Mouse (Mus musculus): Measurements from ENCODE around the gene Tacc3. TPM values are rescaled to one million over a fixed set of nuclear protein-coding genes. Genes with fewer than 3 reads are reported as not detected.

The Tacc3 gene
- 122 and 125 TPM in 2 replicates for polyA plus RNA-seq (2015; fragmentation: Nextera tagmentation; extraction: Ambion mirVana)

DNA sequence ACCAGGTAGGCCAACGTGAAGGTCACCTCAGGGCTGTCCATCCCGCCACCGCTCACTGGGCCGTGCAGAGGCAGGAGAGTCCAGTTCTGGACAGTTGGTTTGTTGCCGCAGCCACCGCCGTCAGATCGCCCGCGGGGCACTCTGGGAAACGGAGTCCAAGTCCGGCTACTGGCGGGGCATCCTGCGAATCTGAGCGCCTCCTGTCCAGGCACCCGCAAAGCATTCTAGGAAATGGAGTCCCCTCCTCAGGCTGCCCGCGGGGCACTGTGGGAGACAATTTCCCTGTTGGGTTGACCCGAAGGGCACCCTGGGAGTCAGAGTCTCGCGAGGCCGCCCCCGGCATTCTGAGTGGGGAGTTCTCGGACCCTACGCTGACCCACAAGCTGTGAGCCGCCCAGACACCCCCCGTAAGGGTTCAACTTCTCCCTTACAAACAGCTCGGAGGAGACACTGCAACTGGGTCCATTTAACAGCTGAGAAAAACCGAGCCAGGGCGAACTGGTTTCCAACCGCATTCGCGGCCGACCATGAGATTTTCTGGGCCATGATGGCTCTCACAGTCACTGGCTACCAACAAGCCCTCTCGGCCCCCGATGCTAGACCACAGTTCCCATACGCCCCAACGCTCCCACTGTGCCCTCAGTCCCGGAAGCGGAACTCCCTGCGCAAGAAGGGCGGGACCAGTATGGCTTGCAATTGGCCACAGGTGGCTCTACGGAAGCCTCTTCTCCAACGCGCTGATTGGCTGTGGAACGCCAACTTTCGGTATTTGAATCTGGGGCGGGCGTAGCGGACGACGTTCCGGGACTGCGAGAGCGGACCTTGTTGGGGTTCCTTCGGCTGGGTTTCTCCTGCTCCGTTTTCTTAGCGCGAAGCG is at the start of gene Tacc3, which contains the start of gene Tmem129:
TSS of gene Tacc3 (plus strand) at position 342 of the 877 bp plus-strand sequence.
TSS of gene Tmem129 (minus strand) at position 630 of the 877 bp plus-strand sequence.
- under 1% methylated on average over 60 of the region's 60 CpGs for WGBS

DNA sequence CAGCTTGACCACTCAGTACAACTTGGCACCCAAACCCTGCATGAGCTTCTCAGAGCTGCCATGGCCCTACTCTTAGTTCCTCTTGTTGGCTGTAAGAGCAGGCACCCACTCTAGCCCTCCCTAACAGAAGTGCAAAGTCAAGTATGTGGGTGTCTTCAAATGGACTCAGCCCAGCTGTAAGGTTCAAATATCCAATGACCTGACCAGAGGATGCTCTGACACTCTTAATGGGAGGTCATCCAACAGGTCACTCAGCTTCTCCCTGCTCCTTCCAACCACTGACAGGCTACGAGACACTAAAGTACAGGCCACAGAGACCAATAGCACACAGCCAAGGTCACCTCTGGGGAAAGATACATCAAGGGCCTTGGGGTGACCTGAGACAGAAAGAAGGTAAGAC is 48.7 kb upstream of the Tacc3 start:
- no peaks in the 10 kb centered on the region for H3K9me3 ChIP-seq
- no peak overlapping the region for H3K4me3 ChIP-seq
- no peak overlapping the region for H3K4me2 ChIP-seq
- H3K36me3 ChIP-seq = peaks cover 88% of the 10 kb centered on the region
- no peak overlapping the region for H3K9ac ChIP-seq
- no peak for ATAC-seq (ENCODE audit: extremely low read depth, insufficient number of reproducible peaks, low FRiP score, low TSS enrichment)
- 0 out of 2 replicates have a peak, but pooled peaks cover 5% of the 10 kb centered on the region for H3K4me1 ChIP-seq
- H3K27me3 ChIP-seq (replicated peaks) = no peaks in the 10 kb centered on the region
- 88% methylated on average over 1 of the region's 1 CpGs for WGBS
- no peak overlapping the region for H3K27ac ChIP-seq (replicated peaks)

More for the DNA sequence above, at the start of gene Tacc3, which contains the start of gene Tmem129:
- Histone ChIP-seq H3K4me1 (peaks cover 51% of the 10 kb centered on the region), H3K9ac (peak within 1 kb of the TSS; percentile 90), H3K9me3 (no peaks in the 10 kb centered on the region), H3K4me3 (peak within 1 kb of the TSS; percentile 75), H3K36me3 (peaks cover 54% of the 10 kb centered on the region), H3K27ac (replicated peaks) (peak within 1 kb of the TSS; percentile 97), H3K4me2 (peak within 1 kb of the TSS; percentile 98), H3K27me3 (replicated peaks) (no peaks in the 10 kb centered on the region)
- peak; percentile 92 for ATAC-seq (ENCODE audit: extremely low read depth, insufficient number of reproducible peaks, low FRiP score, low TSS enrichment)

DNA sequence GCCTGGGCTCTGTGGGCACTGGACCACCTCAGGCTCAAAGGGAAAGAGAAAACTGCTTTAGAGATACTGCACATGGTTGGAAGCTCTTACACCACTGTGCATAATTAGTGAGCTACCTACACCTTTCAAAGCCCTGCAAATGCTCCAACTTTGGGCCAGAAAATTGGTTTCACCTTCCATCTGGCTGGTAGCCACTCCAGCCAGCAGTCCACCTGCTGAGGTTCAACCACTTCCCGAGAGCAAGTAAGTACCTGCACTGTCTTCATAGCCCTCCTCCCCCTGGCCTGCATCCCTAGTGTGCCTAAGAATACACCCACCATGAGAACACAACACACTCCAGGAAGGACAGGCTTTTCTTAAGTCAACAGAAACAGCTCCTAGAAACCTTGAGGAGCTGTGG is 46.1 kb upstream of the Tacc3 start:
- WGBS = 87% methylated on average over 1 of the region's 1 CpGs

DNA sequence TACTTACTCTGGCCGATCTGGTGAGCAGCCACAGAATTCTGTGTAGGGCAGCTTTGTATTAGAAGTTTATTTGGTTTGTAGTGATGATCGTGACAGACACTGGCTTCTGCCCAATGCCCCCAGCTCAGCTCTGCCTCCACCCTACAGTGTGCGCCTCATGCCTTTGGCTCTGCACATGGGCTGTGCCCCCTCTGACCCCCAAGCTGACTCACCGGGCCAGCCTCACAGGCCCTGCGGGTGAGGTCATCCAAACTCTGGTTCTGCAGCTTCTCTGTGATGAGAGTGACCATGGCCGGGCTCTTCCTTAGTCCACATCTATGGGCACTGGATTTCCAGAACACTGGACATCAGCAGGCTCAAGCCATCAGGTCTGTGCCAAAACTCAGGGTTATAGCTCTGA is 43.5 kb upstream of the Tacc3 start:
- Histone ChIP-seq H3K4me3 (no peak overlapping the region), H3K4me2 (no peak overlapping the region), H3K27me3 (replicated peaks) (no peaks in the 10 kb centered on the region), H3K9ac (no peak overlapping the region), H3K9me3 (no peaks in the 10 kb centered on the region), H3K36me3 (peaks cover 48% of the 10 kb centered on the region), H3K4me1 (no peaks in the 10 kb centered on the region), H3K27ac (replicated peaks) (no peak overlapping the region)
- ATAC-seq (ENCODE audit: extremely low read depth, insufficient number of reproducible peaks, low FRiP score, low TSS enrichment) = no peak
- 82% methylated on average over 6 of the region's 6 CpGs for WGBS

More for the DNA sequence above, 46.1 kb upstream of the Tacc3 start:
- no peak overlapping the region for H3K27ac ChIP-seq (replicated peaks)
- no peak overlapping the region for H3K4me2 ChIP-seq
- no peaks in the 10 kb centered on the region for H3K4me1 ChIP-seq
- no peak for ATAC-seq (ENCODE audit: extremely low read depth, insufficient number of reproducible peaks, low FRiP score, low TSS enrichment)
- H3K27me3 ChIP-seq (replicated peaks) = no peaks in the 10 kb centered on the region
- no peak overlapping the region for H3K9ac ChIP-seq
- no peaks in the 10 kb centered on the region for H3K9me3 ChIP-seq
- H3K36me3 ChIP-seq = peaks cover 73% of the 10 kb centered on the region
- H3K4me3 ChIP-seq = no peak overlapping the region

DNA sequence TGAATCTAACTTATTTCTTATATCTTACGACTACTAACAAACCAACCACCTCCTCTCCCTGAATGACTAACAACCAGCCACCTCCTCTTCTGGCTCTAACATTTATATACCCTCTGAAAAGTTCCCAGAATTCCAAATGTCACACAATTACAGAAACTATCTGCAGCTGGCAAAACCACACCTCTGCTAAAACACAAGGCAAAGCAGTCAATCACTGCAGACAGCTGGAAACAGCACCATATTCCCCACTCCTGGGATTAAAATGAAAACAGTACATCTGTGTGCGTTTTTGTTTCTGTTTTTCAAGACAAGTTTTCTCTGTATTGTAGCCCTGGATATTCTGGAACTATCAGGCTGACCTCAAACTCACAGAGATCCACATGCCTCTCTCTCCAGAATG is 35.3 kb upstream of the Tacc3 start:
- H3K9ac ChIP-seq = no peak overlapping the region
- no peak overlapping the region for H3K4me3 ChIP-seq
- H3K27ac ChIP-seq (replicated peaks) = no peak overlapping the region
- peaks cover 12% of the 10 kb centered on the region for H3K4me1 ChIP-seq
- WGBS = 87% methylated on average over 2 of the region's 2 CpGs
- H3K9me3 ChIP-seq = no peaks in the 10 kb centered on the region
- H3K4me2 ChIP-seq = no peak overlapping the region
- H3K27me3 ChIP-seq (replicated peaks) = no peaks in the 10 kb centered on the region
- ATAC-seq (ENCODE audit: extremely low read depth, insufficient number of reproducible peaks, low FRiP score, low TSS enrichment) = no peak
- H3K36me3 ChIP-seq = peaks cover 21% of the 10 kb centered on the region

DNA sequence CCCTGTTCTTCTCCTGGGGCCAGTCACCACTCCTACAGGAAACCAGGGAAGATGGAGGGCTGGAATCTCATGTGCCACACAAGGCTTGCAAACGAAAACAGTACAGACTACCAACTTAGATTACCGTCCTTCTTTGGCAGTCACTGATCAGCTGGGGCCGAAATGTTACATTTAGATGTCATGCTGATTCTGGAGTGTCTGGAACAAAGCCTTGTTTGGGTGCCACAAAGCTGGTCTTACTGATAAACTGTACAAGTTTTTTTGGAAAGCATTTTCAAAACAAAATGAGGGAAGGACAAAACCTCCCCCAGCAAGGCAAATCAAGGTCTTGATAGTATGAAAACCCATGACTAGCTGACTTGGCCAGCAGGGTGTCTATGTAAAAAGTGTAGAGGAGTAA is 34.2 kb upstream of the Tacc3 start:
- no peak for ATAC-seq (ENCODE audit: extremely low read depth, insufficient number of reproducible peaks, low FRiP score, low TSS enrichment)
- peaks cover 21% of the 10 kb centered on the region for H3K36me3 ChIP-seq
- no peaks in the 10 kb centered on the region for H3K27me3 ChIP-seq (replicated peaks)
- WGBS = 75% methylated on average over 3 of the region's 3 CpGs
- no peaks in the 10 kb centered on the region for H3K9me3 ChIP-seq
- H3K4me2 ChIP-seq = no peak overlapping the region
- H3K4me1 ChIP-seq = peaks cover 19% of the 10 kb centered on the region
- H3K9ac ChIP-seq = no peak overlapping the region
- H3K27ac ChIP-seq (replicated peaks) = no peak overlapping the region
- H3K4me3 ChIP-seq = no peak overlapping the region

DNA sequence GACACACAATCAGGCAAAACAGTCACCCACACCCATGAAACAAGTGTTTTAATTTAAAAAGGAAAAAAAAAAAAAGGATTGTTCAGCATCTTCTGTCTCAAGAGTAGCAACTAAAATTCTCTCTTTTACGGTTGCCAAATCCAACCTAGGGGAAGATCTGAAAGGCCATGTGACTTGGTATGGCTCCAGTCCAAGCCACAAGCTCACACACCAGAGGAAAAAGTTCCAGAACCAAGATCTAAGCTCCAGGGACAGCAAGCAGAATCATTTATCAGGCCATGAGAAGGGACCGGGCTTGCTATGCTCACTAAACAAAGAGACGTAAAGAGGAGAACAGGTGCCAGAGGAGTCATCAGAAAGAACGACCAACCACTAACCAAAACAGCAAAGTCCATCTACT is 30.0 kb upstream of the Tacc3 start:
- WGBS = 31% methylated on average over 4 of the region's 4 CpGs

DNA sequence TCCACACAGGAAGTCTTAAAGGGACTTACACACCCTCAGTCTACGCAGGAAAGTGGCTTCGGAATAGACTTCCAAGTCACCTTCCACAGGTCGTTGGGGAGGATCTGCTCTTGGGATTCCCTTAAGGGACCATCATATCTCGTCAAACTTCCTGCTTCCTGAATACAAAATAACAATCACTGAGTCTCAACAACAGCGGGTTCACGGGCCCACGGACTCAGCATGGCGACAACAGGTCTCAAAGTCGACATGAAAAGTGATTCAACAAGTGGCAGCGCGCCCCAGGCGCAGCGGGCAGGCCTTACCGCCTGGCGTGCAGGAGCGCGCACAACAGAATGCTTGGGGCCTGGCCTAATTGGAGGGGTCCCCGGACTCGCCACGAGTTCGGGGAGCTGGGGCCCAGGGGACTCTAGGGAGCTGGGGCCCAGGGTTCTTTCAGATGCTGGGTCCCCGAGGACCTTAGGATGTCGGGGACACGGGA is 29.1 kb upstream of the Tacc3 start:
- H3K4me3 ChIP-seq = peak overlapping the region; percentile 77
- ATAC-seq (ENCODE audit: extremely low read depth, insufficient number of reproducible peaks, low FRiP score, low TSS enrichment) = no peak
- H3K36me3 ChIP-seq = peaks cover 7% of the 10 kb centered on the region
- H3K9ac ChIP-seq = peak overlapping the region; percentile 91
- H3K9me3 ChIP-seq = no peaks in the 10 kb centered on the region
- peak overlapping the region; percentile 87 for H3K4me2 ChIP-seq
- peak overlapping the region; percentile 91 for H3K27ac ChIP-seq (replicated peaks)
- under 1% methylated on average over 24 of the region's 24 CpGs for WGBS
- H3K27me3 ChIP-seq (replicated peaks) = no peaks in the 10 kb centered on the region
- H3K4me1 ChIP-seq = peaks cover 29% of the 10 kb centered on the region

More for the DNA sequence above, 30.0 kb upstream of the Tacc3 start:
- peak overlapping the region; percentile 91; the same call in 1 of the 2 replicates for H3K27ac ChIP-seq (replicated peaks)
- peak overlapping the region; percentile 91 for H3K9ac ChIP-seq
- peaks cover 14% of the 10 kb centered on the region for H3K36me3 ChIP-seq
- H3K4me3 ChIP-seq = peak overlapping the region; percentile 77
- no peak for ATAC-seq (ENCODE audit: extremely low read depth, insufficient number of reproducible peaks, low FRiP score, low TSS enrichment)
- no peaks in the 10 kb centered on the region for H3K27me3 ChIP-seq (replicated peaks)
- H3K9me3 ChIP-seq = no peaks in the 10 kb centered on the region
- peaks cover 29% of the 10 kb centered on the region for H3K4me1 ChIP-seq
- H3K4me2 ChIP-seq = peak overlapping the region; percentile 87

DNA sequence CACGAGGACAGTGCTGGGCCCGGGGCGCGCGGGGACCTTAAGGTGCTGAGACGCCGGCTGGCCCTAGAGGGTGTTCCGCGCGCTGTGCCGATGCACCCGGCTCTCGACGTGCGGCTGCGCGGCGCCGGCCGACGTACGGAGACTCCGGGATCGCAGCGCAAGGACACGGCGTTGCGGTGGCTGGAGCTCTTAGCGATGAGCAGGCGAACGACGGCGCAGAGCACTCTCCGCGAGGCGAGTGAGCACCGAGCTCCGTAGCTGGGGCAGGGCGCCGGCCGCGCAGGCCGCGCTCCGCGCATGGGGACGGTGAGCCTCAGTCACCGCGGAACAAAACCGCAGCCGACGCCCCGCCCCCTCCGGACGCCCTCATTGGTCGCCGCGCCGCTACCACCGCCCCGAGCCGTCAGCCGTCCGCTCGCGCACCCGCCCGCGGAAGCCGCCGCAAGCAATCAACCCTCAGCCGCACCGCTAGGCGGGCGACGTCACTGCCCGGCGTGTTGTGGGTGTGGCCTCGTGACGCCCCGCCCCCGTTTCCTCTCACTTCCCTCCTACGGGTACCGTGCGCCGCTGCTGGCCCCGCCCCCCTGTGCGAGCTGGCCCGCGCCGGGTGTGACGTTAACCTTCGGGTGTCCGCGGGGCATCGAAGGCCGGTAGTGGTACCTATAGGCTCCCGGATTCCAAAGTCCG is 28.5 kb upstream of the Tacc3 start, which contains the start of the genes Fam53a and Gm9903:
TSS of gene Fam53a (minus strand) at position 335 of the 687 bp plus-strand sequence.
TSS of gene Gm9903 (plus strand) at position 625 of the 687 bp plus-strand sequence.
- WGBS = under 1% methylated on average over 98 of the region's 99 CpGs
- peaks cover 29% of the 10 kb centered on the region for H3K4me1 ChIP-seq
- ATAC-seq (ENCODE audit: extremely low read depth, insufficient number of reproducible peaks, low FRiP score, low TSS enrichment) = peak; percentile 95

DNA sequence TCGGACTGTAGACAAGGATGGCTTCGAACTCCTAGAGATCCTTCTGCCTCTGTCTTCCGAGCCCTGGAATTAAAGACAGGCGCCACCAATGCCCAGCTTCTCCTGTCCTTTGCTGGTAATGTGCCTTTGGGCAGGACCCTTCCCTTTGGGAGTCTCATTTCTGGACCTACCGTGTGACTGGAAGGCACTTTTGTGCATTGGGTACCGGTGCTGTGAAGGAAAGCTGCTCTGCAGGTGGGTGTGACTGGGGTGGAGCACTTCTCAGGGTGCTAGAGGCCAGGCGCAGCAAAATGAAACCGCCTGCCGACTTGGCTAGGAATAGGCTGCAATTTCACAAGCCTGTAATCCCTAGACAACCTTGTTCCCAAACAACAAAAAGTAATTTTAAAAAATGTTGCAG is 27.9 kb upstream of the Tacc3 start:
- Histone ChIP-seq H3K9ac (peak overlapping the region; percentile 86), H3K4me1 (peaks cover 29% of the 10 kb centered on the region), H3K9me3 (no peaks in the 10 kb centered on the region), H3K27ac (replicated peaks) (peak overlapping the region; percentile 84), H3K36me3 (peaks cover 10% of the 10 kb centered on the region), H3K4me3 (peak overlapping the region; percentile 77), H3K4me2 (peak overlapping the region; percentile 87), H3K27me3 (replicated peaks) (no peaks in the 10 kb centered on the region)
- WGBS = 1% methylated on average over 9 of the region's 9 CpGs
- ATAC-seq (ENCODE audit: extremely low read depth, insufficient number of reproducible peaks, low FRiP score, low TSS enrichment) = no peak

More for the DNA sequence above, 28.5 kb upstream of the Tacc3 start, which contains the start of the genes Fam53a and Gm9903:
- Histone ChIP-seq H3K9me3 (no peaks in the 10 kb centered on the region), H3K36me3 (peaks cover 7% of the 10 kb centered on the region), H3K27ac (replicated peaks) (peak within 1 kb of the TSS; percentile 91), H3K9ac (peak within 1 kb of the TSS; percentile 91), H3K27me3 (replicated peaks) (no peaks in the 10 kb centered on the region), H3K4me2 (peak within 1 kb of the TSS; percentile 87), H3K4me3 (peak within 1 kb of the TSS; percentile 77)

DNA sequence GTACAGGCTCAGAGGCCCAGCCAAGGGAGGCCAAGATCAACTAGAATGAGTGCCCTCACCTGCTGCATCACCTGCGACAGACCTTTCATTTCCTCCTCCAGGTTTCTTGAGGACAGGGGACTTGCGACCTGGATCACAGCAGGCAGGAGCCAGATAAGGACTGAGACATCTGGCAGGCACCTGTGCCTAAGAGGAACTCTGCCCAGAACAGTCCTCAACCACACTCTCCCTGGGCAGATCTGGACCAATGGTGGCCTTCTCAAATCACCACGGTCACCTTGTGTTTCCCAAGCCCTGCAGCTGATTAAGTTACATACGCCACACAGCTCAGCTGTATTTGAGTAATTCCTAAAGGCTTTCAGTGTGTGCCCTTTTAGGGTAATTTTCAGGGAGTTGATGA is 27.3 kb upstream of the Tacc3 start:
- no peaks in the 10 kb centered on the region for H3K27me3 ChIP-seq (replicated peaks)
- peak overlapping the region; percentile 86 for H3K9ac ChIP-seq
- peak overlapping the region; percentile 87 for H3K4me2 ChIP-seq
- peak overlapping the region; percentile 77 for H3K4me3 ChIP-seq
- H3K9me3 ChIP-seq = no peaks in the 10 kb centered on the region
- peak overlapping the region; percentile 84 for H3K27ac ChIP-seq (replicated peaks)
- WGBS = 56% methylated on average over 4 of the region's 4 CpGs
- H3K4me1 ChIP-seq = peaks cover 29% of the 10 kb centered on the region
- ATAC-seq (ENCODE audit: extremely low read depth, insufficient number of reproducible peaks, low FRiP score, low TSS enrichment) = no peak
- peaks cover 13% of the 10 kb centered on the region for H3K36me3 ChIP-seq
